Mouse (Mus musculus): ENCODE data around the gene Tmem192.
A peak's percentile ranks its signal among the peaks of the same experiment; 100 is the strongest.

Tmem192 gene

DNA sequence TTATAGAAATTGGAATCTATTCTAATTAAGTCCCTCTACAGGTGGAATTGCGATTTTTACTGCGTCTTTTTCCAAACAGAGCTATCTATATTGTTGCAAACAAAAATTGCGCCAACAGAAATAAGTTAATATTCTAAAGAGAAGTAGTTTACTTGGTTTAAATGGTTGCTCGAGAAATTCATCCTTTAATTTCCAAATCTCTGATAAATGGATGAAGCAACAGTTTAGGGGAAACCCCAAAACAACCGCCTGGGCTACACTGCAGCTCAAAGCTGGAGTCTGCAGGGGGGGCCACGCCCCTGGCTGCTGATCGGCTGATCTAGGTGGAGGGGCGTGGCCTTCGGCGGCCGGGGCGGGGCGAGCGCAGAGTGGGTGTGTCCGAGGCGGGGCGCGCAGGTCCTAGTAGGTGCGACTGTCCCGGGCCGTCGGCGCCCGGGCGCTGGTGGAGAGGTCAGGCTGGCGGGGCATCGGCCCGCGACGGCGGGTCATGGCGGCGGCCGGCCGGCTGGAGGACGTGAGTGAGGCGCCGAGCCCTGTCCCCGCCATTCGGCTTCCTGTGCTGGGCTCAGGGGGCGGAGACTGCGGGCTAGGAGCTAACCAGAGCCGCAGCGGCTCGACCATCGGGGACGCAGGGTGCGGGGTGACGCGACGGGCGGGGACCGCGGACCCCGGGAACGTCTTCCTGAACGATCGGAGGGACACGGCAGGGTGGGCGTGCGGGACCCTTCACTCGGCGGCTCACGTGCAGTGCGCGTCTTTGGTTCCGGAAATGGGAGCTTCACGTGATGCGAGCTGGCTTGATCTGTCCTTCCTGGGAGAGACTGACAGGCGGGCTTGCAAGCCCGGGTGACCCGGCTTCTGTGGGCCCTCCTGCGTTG, at the start of gene Tmem192:
Tmem192 (plus strand) TSS at position 366 of the 878 bp plus-strand sequence.
- DNase-seq = peak; percentile 97 to 98

DNA sequence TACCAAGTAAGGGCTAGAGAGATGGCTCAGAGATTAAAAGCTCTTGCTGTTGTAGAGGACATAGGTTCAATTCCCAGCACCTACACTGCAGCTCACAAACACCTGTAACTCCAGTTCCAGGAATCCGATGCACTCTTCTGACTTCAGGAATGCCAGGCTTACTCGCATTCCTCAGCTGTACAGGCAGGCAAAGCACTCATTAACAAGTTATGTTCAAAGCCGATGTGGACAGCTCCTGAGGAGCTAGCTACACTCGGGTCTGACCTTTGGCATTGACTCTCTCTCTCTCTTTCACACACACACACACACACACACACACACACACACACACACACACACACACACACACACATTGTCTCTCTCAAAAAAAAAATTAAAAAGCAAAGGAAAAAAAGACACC, 48.3 kb upstream of the Tmem192 start:
- DNase-seq = no peak

DNA sequence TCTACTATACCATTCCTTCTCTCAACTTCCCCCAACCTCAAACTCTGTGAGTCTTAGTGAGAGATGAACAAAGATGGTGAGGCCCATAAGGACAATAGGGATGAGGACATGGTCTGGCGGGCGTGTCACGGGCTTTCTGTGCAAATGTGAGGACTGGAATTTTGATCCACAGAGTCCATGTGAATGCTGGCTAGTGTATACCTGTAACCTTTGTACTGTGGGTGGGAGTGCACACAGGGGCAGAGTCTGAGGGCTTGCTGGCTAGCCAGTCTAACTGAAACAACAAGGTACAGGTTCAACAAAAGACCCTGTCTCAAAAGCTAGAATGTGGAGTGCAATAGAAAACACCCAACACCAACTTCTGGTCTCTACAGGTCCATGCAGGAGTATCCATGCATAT, 46.3 kb upstream of the Tmem192 start:
- no peak for DNase-seq

DNA sequence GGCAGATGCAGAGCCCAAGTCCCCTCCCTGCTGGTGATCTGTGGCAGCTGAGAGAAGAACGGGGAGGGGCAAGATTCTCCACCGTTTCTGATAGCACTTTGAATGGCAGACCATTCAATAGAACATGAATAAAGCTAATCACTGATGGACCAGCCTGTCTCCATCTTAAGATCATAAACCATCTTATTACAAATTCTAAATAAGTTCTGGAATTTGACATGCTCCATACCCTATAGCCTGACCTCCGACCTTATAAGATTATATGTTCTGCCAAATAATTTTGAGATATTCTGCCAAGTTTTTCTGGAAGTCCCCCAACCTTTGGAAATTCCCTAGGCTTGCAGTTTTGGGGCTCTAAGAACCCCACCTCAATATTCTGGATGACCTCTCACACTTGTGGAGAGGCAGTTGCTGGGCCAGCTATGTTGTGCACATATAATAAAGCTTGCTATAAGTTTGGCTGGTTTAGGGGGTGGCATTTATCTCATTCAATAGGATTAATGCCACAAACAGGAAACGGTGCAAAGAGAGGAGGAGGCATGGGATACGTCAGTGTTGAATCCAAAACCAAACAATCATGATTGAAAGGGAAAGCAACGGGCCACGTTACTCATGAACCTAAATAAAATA, 45.3 kb upstream of the Tmem192 start:
- no peak for DNase-seq

DNA sequence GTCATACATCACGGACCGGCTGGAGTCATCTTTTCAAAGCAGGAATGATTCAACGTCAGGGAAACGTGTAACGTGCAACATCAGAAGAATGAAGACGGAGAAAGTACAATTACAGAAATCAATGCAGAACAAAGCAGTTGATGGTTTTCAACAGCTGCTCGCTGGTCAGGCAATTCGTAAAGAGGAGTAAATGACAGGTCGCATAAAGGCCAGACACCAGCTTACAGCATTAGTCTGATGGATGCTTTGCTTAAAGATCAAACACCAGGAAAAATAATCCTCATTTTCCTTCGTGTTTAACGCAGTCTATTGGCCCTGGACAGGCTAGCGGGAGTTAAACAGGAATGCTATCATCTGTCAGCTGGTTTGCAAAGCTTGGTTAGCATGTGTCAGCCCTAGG, 44.8 kb upstream of the Tmem192 start:
- DNase-seq = no peak

DNA sequence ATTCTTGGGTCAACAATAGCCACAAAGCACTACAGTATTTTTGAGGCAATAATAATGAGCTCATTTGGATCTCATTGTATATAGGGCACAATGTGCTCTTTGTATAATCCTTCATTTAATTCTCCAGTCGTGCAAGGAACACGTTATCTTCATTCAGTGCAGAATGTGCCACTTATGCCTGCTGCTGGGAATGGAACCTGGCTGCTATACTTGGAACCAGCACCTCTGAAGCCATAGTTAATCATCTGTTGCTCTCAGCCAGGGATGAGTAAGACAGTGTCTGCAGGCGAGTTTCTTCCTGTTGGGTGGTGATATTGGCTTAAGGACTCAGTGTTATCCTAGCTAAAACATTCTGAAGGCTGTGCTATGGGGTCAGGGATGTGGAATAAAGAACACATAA, 43.2 kb upstream of the Tmem192 start:
- no peak for DNase-seq

DNA sequence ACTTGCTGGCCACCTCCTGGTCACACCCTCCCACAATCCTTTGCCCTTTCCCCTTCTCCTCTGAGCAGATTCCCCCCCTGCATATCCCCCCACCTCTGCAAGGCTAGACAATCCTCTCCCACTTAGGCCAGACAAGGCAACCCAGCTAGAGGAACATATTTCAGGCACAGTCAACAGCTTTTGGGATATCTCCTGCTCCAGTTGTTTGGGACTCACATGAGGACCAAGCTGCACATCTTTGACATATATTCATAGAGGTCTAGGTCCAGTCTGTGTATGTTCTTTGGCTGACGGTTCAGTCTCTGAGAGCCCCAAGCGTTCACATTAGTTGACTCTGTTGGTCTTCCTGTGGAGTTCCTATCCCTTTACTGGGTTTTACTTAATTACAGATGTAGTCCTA, 37.0 kb upstream of the Tmem192 start:
- no peak for DNase-seq

DNA sequence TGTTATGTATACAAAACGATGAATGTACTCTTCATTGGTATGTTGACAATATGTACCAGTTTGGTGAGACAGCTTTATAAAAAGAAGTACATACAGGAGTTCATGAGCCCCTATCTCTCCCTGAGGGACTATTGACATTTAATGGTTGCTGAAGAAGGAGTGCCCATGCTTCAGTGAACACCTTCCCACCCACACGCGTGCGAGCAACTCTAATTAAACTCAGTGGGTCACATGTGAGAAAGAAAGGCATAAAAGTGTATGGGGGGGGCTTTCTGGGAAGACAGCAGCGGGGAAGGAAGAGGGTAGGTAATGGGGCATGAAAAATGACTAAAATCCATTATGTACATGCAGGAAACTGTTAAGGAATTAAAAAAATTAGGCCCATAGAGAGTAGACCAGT, 30.2 kb upstream of the Tmem192 start:
- DNase-seq = no peak

DNA sequence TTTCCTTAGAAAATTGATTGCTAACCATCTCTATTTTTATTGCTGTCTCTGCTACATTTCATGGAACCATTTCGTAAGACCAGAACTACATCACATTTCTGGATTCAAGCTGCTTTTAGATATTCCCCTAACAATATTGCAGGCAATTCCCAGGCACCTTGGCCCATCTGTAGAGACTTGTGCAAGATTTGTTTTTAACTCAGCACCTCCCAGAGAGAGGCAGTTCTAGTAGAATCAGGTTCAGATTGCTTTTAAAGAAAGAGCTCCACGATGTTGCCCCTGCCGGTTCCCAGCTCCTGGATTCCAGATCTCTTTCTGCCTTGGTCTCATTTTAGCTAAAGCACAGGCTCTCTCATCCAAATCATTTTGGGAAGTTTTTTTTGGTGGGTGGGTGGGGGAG, 23.7 kb upstream of the Tmem192 start:
- no peak for DNase-seq

DNA sequence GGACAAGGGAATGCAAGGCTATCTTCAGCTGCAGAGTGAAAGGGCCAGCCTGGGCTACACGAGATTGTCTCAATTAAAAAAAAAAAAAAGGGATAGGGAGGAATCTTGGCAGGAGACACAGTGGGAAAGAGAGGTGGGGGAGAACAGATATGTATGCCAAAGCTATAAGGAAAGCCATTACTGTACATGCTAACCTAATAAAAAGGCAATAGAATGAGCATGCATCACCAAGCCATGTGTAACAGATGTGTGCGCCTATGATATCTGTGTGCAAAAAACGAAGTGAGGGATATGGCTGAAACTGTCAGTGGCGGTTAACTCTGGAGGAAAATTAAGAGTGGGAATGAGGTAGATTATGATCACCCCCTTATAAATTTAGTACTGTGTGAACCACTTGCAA, 21.2 kb upstream of the Tmem192 start:
- no peak for DNase-seq

DNA sequence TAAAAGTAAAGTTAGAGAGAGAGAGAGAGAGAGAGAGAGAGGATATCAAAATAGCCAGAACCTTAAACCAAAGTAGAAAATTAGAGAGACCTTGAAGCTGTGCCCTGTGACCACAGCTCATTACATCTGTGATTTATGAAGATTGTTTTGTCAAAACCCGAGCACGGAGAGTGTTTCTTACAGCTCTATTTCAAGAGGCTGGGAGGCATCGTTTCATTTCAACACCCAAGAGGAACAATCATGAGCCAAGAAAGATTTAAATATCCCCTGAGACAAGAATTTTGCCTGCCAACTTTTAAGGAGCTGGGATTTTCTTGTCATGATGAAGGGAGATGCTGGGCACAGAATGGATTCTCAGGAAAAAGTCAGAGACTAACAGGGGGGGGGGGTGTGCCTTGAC, 20.6 kb upstream of the Tmem192 start:
- no peak for DNase-seq

DNA sequence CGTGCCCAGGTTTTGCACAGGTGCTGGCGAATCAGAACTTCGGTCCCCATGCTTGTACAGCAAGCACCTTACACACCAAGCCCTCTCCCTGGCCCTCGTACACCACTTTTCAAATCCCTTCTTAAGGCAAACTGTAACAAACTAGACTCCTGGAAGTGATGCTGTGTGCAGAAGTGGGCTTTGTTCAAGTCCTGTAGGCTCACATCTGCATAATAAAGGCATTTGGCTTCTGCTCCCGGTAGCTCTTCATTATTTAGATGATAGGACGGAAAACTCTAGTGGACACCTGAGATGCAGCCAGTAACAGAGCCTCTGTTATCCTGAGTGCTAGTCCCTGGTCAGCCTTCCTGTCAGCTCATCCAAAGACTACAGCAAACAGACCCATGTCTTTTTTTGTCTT, 18.0 kb upstream of the Tmem192 start:
- DNase-seq = no peak

DNA sequence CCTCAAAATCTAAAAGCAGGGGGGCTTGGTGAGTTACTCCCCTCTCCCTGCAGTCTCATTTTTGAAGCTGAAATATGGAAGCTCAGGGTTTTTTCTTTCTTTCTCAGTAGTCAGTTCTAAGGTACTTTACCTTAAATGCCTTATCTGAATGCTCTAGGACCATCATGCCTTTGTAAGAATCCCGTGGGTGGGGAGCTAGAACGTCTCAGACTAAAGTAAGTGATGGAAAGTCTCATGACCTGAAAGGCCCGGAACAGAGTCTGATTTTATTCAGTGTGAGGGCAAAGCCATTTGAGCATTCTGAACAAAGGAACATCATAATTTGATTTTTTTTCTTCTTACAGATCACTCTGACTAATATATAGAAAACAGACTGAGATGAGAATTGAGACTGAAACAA, 12.0 kb upstream of the Tmem192 start:
- no peak for DNase-seq

DNA sequence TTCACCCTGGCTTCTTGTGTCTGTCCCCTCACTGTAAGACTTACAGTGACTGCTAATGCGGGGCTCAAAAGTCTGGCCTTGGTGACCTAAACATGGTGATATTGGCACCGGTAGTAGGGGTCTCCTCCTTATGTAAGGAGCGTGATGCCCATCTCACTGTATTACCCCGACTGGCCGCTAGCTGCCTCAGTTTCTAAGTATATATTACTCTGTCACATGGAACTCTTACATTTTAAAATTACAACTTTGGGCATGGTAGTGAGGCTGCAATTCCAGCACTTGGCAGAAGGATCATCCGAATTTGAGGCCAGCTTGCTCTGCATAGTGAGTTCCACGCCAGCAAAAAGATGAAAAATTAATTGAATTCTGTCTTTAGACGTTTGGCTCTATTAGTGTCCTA, 6.0 kb upstream of the Tmem192 start:
- DNase-seq = no peak

DNA sequence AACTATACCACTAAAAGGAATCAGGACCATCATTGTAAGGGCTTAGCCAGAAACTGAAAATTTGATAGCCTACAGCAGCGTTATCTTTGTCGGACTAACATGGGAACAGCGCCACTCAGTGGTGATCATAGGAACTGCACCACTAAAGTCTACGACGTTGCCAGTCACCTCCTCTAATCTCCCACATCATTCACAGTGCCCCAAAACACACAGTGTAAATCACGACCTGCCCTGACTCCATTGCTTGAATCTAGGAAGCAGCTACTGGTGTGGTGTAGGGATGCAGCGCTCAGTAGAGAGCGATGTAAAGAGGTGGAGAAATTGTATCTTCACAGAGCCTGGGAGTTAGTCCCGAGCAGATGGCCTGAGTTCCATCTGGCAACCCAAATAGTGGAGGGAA, 5.5 kb upstream of the Tmem192 start:
- DNase-seq = peak; percentile 71 to 88

DNA sequence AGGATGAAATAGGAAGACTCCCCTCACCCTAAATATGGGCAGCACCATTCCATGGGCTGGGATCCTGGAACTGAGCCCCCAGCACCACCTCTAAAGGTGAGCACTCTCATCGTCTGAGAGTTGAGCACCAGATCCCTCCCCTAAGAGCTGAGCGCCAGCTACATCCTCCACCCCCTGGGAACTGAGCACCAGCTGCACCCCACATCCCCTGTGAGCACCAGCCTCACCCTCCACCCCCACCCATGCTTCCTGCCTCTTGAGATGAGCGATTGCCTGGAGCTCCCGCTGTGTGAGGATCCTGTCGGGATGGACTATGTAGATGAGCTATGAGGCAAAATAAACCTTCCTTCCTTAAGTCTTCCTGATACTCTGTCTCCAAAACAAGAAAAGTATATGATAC, 4.0 kb upstream of the Tmem192 start:
- no peak for DNase-seq

DNA sequence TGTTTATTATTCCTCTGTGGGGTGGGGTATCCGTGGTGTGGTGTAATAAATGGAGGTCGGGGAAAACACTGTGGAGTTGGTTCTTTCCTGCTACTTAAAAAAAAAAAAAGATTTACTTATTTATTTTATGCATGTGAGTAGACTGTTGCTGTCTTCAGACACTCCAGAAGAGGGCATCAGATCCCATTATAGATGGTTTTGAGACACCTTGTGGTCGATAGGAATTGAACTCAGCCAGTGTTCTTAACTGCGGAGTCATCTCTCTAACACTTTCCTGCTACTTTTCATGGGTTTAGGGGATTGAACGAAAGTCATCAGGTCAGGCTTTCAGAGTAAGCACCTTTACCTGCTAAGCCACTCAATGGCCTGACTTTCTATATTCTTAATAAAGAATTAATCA, 2.2 kb upstream of the Tmem192 start:
- DNase-seq = peak in 1 of 2 experiments; percentile 24

DNA sequence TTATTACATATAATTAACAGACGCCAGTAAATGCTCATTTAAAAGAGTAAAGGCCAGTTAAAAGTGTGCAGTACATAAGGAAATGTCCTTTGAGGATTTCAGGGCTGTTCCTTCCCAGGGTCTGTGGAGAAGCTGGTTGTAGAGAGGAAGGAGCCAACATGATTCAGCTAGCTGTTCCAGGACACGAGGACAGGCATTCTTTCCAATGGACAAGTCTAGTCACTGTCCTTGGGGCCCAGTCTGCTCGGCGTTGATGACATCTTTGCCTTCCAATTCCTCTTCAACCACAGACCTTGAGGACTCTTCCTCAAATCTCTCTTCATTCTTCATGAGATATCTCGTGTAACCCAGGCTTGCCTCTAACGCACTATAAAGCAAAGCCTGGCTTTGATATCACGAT, 1.4 kb upstream of the Tmem192 start:
- DNase-seq = no peak

DNA sequence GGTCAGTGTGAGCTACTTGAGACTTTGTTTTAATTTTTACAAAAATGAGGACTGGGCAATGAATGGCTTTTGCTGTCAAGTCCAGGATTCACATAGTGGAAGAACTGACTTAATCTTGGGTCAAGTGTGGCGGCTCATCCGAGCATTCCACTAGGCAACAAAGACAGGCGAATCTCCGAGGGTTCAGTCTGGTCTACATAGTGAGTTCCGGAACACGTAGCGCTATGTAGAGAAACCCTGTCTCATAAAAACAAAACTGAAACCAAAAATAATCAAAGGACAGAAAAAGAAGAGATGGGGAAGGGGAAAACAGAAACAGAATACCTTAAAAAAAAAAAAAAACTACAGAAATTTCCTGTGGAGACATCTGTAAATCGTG, 555 bp upstream of the Tmem192 start:
- DNase-seq = no peak

DNA sequence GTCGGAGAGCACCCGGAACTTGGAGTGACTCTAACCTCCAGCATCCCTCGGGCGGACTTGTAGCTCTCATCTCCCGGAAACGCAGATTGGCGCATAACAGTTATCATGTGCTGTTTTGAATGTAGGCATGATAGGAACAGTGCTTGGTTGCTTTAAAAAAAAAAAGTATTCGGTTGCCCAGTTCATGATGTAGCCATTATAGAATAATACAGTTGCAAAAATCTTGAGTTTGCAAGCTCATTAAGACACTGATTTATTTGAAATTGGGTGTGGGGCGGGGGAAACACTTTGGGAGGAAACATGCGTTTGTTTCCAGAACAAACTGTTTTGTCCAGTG, 681 bp downstream of the Tmem192 start:
- DNase-seq = no peak

DNA sequence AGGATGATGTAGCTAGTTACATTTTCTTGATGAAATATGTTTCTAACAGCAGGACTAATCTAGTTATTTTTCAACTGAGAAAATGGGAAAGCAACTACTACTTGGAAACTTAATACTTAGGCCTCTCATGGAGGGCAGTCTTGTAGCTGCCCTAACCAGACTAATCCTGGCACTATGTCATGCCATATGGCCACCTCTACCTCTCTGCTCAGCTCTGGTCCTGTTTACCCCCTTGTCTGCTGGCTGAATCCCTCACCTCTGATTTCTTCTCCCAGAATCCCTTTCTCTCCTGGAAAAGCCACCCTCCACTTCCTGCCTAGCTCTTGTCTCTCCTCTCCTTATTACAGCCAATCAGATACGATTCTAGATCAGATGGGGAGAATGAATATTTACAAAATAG, 1.4 kb downstream of the Tmem192 start:
- DNase-seq = no peak

DNA sequence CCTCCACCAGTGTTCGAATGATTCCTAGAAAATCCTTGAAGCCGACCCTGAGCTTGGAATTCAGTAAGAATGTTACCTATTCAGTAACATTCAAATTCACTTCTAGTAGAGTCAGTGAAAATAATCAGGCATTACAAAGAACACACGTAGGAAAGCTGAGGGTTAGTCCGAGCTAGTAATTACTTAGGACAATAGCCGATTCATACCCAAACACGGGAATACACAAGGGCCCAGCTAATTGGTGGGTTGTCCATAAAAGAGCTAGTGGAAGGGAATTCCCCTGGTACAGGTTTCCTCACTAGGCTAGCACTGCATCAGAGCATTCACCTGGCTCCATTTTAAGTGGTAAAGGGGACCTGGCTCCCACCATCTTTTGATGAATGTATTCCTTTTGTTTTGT, 5.1 kb downstream of the Tmem192 start:
- no peak for DNase-seq

DNA sequence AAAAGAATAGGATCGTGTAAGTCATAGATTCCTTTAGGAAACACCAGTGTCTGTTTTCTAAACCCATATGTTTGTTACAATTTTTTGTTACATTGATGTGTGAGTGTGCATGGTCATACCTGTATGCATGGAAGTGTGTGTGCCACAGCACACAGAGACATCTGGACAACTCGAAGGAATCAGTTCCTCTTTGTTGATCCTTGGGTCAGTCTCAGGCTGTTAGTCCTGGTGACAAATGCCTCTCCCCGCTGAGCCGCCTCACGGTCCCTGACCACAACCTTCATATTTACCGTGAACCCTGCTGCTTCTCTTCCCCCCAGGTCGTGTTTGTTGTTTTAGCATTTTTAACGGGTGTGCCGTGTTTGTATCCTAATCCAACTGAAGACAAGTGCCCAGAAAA, 12.0 kb downstream of the Tmem192 start:
- no peak for DNase-seq

DNA sequence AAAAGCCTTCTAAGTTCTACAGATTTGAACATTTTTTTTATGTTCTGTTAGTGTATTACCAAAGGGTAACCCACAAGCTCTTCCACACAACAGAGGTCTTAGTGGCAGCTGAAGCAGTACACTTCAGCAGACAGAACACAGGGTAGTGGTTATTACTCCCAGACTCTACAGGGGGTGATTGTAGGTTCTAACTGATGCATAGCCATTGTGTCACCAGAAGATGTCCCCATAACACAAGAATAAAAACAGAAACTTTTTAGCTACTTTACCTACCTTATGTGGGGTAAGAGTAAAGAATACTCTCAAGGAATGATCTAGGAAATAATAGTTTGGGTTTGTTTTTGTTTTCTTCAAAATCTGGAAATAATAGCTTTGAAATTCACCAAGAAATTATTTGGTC, 15.9 kb downstream of the Tmem192 start:
- no peak for DNase-seq

Measured in kidney, postnatal 25 days (tissue).